Mouse (Mus musculus) fibroblast of lung, adult 2 months (primary cell): ENCODE measurements at regions not wholly inside any gene's neighbourhood (a gene's known extent, or its start where the extent isn't known, plus 50 kb on each side); places are given as distances from the start of the nearest gene placed in this dataset.
A peak's percentile ranks its signal among the peaks of the same experiment; 100 is the strongest.

Source experiments
- DNase-seq: peaks from one replicate; pipeline ENCODE4 v3.0.0-alpha.2; 2011; ENCODE audit warnings: low read depth

- DNase-seq = no peak
Measured at GRCm38 (mm10) chr8:103884873-103885780, 216.3 kb upstream of the Cdh5 start.

- no peak for DNase-seq
Measured at GRCm38 (mm10) chr8:103894589-103894988, 206.8 kb upstream of the Cdh5 start.

- no peak for DNase-seq
Measured at GRCm38 (mm10) chr8:103895132-103895531, 206.3 kb upstream of the Cdh5 start.

- DNase-seq = no peak
Measured at GRCm38 (mm10) chr8:103897463-103897862, 204.0 kb upstream of the Cdh5 start.

- no peak for DNase-seq
Measured at GRCm38 (mm10) chr8:103902516-103902915, 198.9 kb upstream of the Cdh5 start.

- no peak for DNase-seq
Measured at GRCm38 (mm10) chr8:103903635-103904034, 197.8 kb upstream of the Cdh5 start.

- no peak for DNase-seq
Measured at GRCm38 (mm10) chr8:103907662-103908061, 193.8 kb upstream of the Cdh5 start.

GRCm38 (mm10) chr8:103911287-103912015 lies 190.0 kb upstream of the Cdh5 start:
- no peak for DNase-seq

- no peak for DNase-seq
Measured at GRCm38 (mm10) chr8:103912983-103913926, 188.2 kb upstream of the Cdh5 start.

GRCm38 (mm10) chr8:103913927-103914640 lies 187.3 kb upstream of the Cdh5 start:
- peak; percentile 92 for DNase-seq

GRCm38 (mm10) chr8:103919324-103919723 lies 182.1 kb upstream of the Cdh5 start:
- DNase-seq = no peak

GRCm38 (mm10) chr8:103921621-103922020 lies 179.8 kb upstream of the Cdh5 start:
- DNase-seq = no peak

- DNase-seq = no peak
Measured at GRCm38 (mm10) chr8:103922746-103923145, 178.7 kb upstream of the Cdh5 start.

GRCm38 (mm10) chr8:103932681-103933080 lies 168.7 kb upstream of the Cdh5 start:
- DNase-seq = no peak

- DNase-seq = no peak
Measured at GRCm38 (mm10) chr8:103936491-103936890, 164.9 kb upstream of the Cdh5 start.

- DNase-seq = peak; percentile 94
Measured at GRCm38 (mm10) chr8:103938283-103939230, 162.9 kb upstream of the Cdh5 start.

- DNase-seq = no peak
Measured at GRCm38 (mm10) chr8:103940958-103941532, 160.4 kb upstream of the Cdh5 start.

- no peak for DNase-seq
Measured at GRCm38 (mm10) chr8:103948474-103948873, 153.0 kb upstream of the Cdh5 start.

- DNase-seq = no peak
Measured at GRCm38 (mm10) chr8:103950460-103950859, 151.0 kb upstream of the Cdh5 start.

- DNase-seq = peak; percentile 73
Measured at GRCm38 (mm10) chr8:103953586-103953985, 147.8 kb upstream of the Cdh5 start.
